Mouse (Mus musculus) liver, embryonic 14.5 days (tissue): ENCODE results near the gene Dmrtb1. TPM values are rescaled to one million over a fixed set of nuclear protein-coding genes. Genes with fewer than 3 reads are reported as not detected.

Experiments used
- ATAC-seq: fragments of 200-750 bp; cut with Nextera tagmentation; 2 replicates; pipeline ENCODE4 v1.8.0; 2017; ENCODE audit warnings: moderate number of reproducible peaks, mild to moderate bottlenecking, moderate library complexity; ENCODE audit not compliant: insufficient read depth
- DNase-seq, 3 experiments: peaks; one replicate each; pipeline ENCODE4 v3.0.0-alpha.2; 2012 to 2013; ENCODE audit warnings: low read depth in 3 of 3, low spot score in 3 of 3
- H3K27ac ChIP-seq: fragments of 300-500 bp; sonication (generic); 2 replicates; pipeline ENCODE4 v1.5.1; 2014; ENCODE audit warnings: moderate library complexity, mild to moderate bottlenecking, control low read depth, inconsistent platforms
- H3K27me3 ChIP-seq: fragments of 300-500 bp; sonication (generic); 2 replicates; pipeline ENCODE4 v1.6.1; 2014; ENCODE audit warnings: mild to moderate bottlenecking, low read length, moderate library complexity; ENCODE audit not compliant: control insufficient read depth, insufficient read depth
- H3K36me3 ChIP-seq: fragments of 300-500 bp; sonication (generic); replicated peaks from 2 replicates; pipeline ENCODE4 v1.6.1; 2014; ENCODE audit warnings: low read depth; ENCODE audit not compliant: control insufficient read depth, insufficient read depth
- H3K4me1 ChIP-seq, 2 experiments: fragments of 200-500 bp in 1 of 2; fragments of 300-500 bp in 1 of 2; sonication (generic) in 1 of 2; replicated peaks; 2 replicates each; pipeline ENCODE4 v1.6.1; 2012 to 2014; ENCODE audit warnings: antibody characterized with exemption in 1 of 2, inconsistent platforms in 1 of 2, low read length in 1 of 2; ENCODE audit not compliant: control insufficient read depth in 2 of 2, insufficient read depth in 2 of 2
- H3K4me2 ChIP-seq: fragments of 300-500 bp; sonication (generic); 2 replicates; pipeline ENCODE4 v1.6.1; 2014; ENCODE audit warnings: low read depth, mild to moderate bottlenecking, control low read depth, moderate library complexity
- H3K4me3 ChIP-seq, 2 experiments: fragments of 200-500 bp in 1 of 2; fragments of 300-500 bp in 1 of 2; sonication (generic) in 1 of 2; 2 replicates each; pipeline ENCODE4 v1.5.1; 2012 to 2014; ENCODE audit warnings: low read depth in 2 of 2, low read length in 2 of 2, mild to moderate bottlenecking in 2 of 2, control low read depth in 1 of 2, inconsistent platforms in 1 of 2, moderate library complexity in 1 of 2; ENCODE audit not compliant: insufficient read depth in 1 of 2
- H3K9ac ChIP-seq: fragments of 300-500 bp; sonication (generic); replicated peaks from 2 replicates; pipeline ENCODE4 v1.6.1; 2014; ENCODE audit warnings: mild to moderate bottlenecking, control low read depth, moderate library complexity
- H3K9me3 ChIP-seq: fragments of 300-500 bp; sonication (generic); 2 replicates; pipeline ENCODE4 v1.6.1; 2016; ENCODE audit warnings: low read length, mixed read lengths; ENCODE audit not compliant: control insufficient read depth
- CTCF ChIP-seq: IDR thresholded peaks from 2 replicates; pipeline ENCODE4 v1.5.1; 2016; ENCODE audit warnings: antibody characterized with exemption, low read depth, control low read depth
- EP300 ChIP-seq: IDR thresholded peaks from 2 replicates; pipeline ENCODE4 v1.6.1; 2016; ENCODE audit warnings: antibody characterized with exemption, low read depth
- WGBS: fragments of 180-500 bp; shearing (Covaris S2); extraction: QIAGEN DNeasy Blood & Tissue Kit; methylation state at CpG from one replicate; pipeline ENCODE4 v1.1.7; 2014; ENCODE audit not compliant: insufficient replicate concordance; 5-methylcytosine and 5-hydroxymethylcytosine counted together
- polyA plus RNA-seq, 2 experiments: library from polyadenylated mRNA; depleted of rRNA in 1 of 2; stranded (reverse) in 1 of 2; unstranded in 1 of 2; fragments of >200 nt; fragmentation: Nextera tagmentation in 1 of 2; extraction: Ambion mirVana in 1 of 2; gene quantifications; 2 replicates each; pipeline versions ENCODE4 v1.2.1 to v1.2.3; 2012 to 2014

Gene Dmrtb1
- polyA plus RNA-seq, 2 experiments: 0.03 TPM; not detected in 1

GRCm38 (mm10) chr4:107701116-107701515 lies 17.1 kb upstream of the Dmrtb1 start:
- Histone ChIP-seq H3K36me3 (no peaks in the 10 kb centered on the region), H3K27ac (no peak overlapping the region), H3K4me3 (no peak overlapping the region), H3K9me3 (no peaks in the 10 kb centered on the region), H3K4me1 (no peaks in the 10 kb centered on the region), H3K9ac (no peak overlapping the region), H3K4me2 (no peak overlapping the region), H3K27me3 (no peaks in the 10 kb centered on the region)
- ATAC-seq (no peak), DNase-seq (no peak)
- TF ChIP-seq EP300 (no peak), CTCF (peak; percentile 58)
- WGBS: 32% methylated on average over 11 of the region's 11 CpGs

GRCm38 (mm10) chr4:107699271-107699670 lies 15.2 kb upstream of the Dmrtb1 start:
- Histone ChIP-seq H3K27me3 (no peaks in the 10 kb centered on the region), H3K4me3 (no peak overlapping the region), H3K4me1 (no peaks in the 10 kb centered on the region), H3K9me3 (no peaks in the 10 kb centered on the region), H3K9ac (no peak overlapping the region), H3K4me2 (no peak overlapping the region), H3K36me3 (no peaks in the 10 kb centered on the region), H3K27ac (no peak overlapping the region)
- no peak for DNase-seq
- TF ChIP-seq EP300 (no peak), CTCF (no peak)
- ATAC-seq: no peak
- 70% methylated on average over 9 of the region's 9 CpGs for WGBS

GRCm38 (mm10) chr4:107693816-107694215 lies 9.8 kb upstream of the Dmrtb1 start:
- Histone ChIP-seq H3K27me3 (no peaks in the 10 kb centered on the region), H3K9me3 (no peaks in the 10 kb centered on the region), H3K4me1 (no peaks in the 10 kb centered on the region), H3K36me3 (no peaks in the 10 kb centered on the region), H3K27ac (no peak overlapping the region), H3K4me2 (no peak overlapping the region), H3K9ac (no peak overlapping the region), H3K4me3 (no peak overlapping the region)
- DNase-seq: no peak
- 51% methylated on average over 5 of the region's 5 CpGs for WGBS
- TF ChIP-seq CTCF: no peak
- TF ChIP-seq EP300: no peak
- no peak for ATAC-seq

- no peak for DNase-seq
- no peaks in the 10 kb centered on the region for H3K27me3 ChIP-seq
- 21% methylated on average over 11 of the region's 11 CpGs for WGBS
- H3K27ac ChIP-seq: no peak overlapping the region
- no peak overlapping the region for H3K4me2 ChIP-seq
- no peaks in the 10 kb centered on the region for H3K4me1 ChIP-seq
- ATAC-seq: no peak
- no peaks in the 10 kb centered on the region for H3K9me3 ChIP-seq
- TF ChIP-seq CTCF: no peak
- TF ChIP-seq EP300: no peak
- H3K9ac ChIP-seq: no peak overlapping the region
- H3K4me3 ChIP-seq: no peak overlapping the region
- H3K36me3 ChIP-seq: no peaks in the 10 kb centered on the region
These were observed 4.2 kb upstream of the Dmrtb1 start for GRCm38 (mm10) chr4:107688213-107688612.

- no peak overlapping the region for H3K9ac ChIP-seq
- DNase-seq: no peak
- no peaks in the 10 kb centered on the region for H3K9me3 ChIP-seq
- H3K36me3 ChIP-seq: no peaks in the 10 kb centered on the region
- ATAC-seq: no peak
- no peak overlapping the region for H3K4me3 ChIP-seq
- WGBS: 32% methylated on average over 12 of the region's 12 CpGs
- H3K27me3 ChIP-seq: no peaks in the 10 kb centered on the region
- no peaks in the 10 kb centered on the region for H3K4me1 ChIP-seq
- TF ChIP-seq CTCF: no peak
- TF ChIP-seq EP300: no peak
- no peak overlapping the region for H3K4me2 ChIP-seq
- H3K27ac ChIP-seq: no peak overlapping the region
These were observed 3.1 kb upstream of the Dmrtb1 start for GRCm38 (mm10) chr4:107687127-107687526.
